Mouse (Mus musculus): Measurements from ENCODE around the gene Kcnip1. TPM values are rescaled to one million over a fixed set of nuclear protein-coding genes. Genes with fewer than 3 reads are reported as not detected.

The Kcnip1 gene
- total RNA-seq, 4 experiments from 2014 or later = not detected

DNA sequence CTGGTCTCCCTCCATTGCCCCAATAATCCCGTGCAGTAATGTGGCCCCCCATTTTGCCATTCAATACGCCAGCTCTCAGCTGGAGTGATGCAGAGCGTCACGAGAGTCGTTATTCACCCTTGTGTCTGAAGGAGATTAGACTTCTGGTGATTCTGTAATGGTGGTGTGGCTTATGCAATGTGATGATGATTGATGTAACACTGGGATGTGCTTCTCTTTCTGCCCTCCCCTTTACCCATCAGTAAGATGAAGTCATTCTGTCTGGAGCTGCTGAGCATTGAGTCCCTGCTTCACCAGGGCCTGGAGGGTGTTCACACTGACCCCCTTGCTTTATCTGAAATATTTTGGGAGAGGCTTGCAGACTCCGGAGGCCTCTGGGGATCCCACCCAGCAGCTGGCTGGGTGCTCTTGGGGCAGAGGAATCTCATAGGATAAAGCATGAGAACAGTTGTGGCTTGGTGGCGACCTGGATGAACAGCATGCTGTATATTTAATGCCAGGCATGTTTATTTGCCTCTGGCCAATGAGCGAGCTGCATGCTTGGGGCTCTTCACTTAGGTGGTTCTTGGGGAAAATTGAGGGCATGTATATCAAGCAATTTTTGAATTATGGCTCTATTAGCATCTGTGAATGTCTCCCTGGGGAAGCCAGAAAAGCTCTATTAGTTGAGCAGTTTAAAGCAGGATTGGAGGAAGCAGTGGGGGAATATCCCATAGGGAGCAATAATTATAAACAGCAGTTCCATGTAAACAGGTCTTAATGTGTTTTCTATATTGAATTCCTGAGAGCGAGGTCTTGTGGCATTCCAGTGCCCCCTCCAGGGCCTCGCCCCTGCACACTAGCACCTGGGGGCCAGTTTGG lies 322.6 kb downstream of the Kcnip1 start:
- no peak for DNase-seq (ENCODE audit: low spot score in 2 of 2)

DNA sequence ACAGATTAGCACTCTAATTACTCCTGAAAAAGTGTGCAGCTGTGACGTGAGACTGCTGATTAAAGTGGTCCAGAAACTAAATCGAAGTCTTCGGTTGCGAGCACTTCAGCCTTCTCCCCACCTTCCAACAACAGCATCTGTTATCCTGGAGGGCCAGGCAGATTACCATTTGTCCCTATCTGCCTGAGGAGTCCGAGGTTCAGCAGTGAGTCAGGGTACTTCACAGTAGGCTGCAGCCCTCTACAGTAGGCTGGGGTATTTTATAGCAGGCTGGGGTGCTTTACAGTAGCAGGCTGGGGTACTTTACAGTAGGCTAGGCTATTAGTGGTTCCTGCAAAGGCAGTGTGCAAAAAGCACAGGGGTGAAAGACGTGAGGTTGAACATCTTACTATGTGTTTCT lies 324.6 kb downstream of the Kcnip1 start:
- no peak for DNase-seq (ENCODE audit: low spot score in 2 of 2)

DNA sequence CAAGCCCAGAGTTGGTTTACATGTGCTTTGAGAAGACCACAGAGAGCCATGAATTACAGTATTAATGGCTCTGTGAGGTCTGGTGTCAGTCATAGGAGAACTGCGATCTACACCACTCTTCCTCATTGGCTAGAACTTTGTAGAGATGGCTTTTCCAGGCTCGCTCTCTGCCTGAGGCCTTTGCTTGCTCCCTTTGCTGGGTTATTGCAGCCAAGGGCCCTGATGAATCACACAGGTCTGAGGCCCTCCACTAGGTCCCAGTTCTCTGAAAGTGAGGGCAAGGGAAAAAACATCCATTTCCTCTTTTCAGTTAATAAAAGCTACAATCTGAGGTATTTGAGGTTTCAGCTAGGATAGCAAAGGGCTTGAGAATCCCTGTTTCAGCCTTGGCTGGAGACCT lies 329.4 kb downstream of the Kcnip1 start:
- no peak for DNase-seq (ENCODE audit: low spot score in 2 of 2)

DNA sequence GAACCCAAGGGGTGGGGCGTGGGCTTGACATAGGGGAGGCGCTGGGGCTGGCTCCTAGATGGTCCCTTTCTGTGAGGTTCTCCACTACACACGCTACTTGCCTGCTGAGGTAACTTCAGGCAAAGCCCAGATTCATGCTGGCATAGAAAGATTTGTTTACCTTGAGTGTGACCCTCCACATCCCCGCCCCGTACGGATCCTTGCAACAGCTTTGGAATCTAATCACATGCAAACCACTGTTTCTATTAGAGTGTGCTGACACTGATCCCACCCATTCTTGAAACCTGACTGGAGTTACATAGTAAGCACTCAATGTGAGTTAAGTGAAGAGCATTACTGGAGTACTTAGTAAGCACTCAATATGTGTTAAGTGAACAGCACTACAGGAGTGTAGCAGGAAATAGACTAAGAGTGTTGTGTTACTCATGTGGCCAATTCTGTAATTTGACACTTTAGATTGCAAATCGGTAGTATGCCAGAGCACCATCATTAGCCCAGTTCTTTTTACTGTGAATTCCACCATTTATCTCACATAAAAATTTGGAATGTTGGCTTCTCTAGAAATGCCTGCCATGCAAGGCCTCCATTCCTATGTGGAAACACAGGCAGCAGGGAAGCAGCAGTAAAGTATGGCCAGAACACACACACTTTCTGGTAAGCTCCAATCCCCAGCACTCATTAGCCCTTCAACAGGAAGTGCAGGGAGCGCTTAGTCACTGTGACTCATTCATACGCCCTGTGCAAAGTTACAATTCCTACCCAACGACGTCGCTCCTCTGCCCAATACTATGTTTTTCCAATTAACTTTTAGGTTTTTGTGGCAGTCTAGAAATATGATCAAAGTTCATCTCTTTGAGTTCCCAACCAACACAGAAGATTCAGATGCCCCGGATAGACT lies 332.7 kb downstream of the Kcnip1 start:
- DNase-seq (ENCODE audit: low spot score in 2 of 2) = no peak

DNA sequence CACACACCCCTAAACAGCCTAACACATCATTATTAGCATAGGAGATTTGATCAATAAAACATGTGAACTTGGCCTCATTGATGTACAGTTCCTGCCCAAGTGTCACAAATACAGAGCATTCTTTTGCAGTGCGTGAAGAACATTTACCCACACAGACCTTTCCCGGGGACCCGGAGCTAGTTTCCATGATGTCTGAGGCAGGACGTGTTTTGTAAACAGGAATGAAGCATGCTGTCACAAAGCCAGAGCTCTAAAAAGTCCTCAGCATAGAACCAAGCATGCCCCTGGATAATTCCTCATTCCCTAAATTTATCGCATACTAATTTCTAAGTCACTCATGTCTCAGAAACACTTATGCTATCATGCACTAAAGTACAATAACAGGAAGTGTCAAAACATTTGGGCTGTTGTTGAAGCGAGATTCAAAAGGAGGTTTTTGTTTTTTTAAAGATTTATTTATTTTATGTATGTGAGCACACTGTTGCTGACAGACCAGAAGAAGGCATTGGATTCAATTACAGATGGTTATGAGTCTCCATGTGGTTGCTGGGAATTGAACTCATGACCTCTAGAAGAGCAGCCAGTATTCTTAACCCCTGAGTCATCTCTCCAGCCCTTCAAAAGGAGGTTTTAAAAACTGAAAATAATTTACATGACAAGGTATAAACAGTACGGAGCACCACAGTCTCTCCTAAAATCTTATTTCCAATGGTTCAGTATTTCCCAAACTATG lies 336.9 kb downstream of the Kcnip1 start:
- DNase-seq (ENCODE audit: low spot score in 2 of 2) = no peak

DNA sequence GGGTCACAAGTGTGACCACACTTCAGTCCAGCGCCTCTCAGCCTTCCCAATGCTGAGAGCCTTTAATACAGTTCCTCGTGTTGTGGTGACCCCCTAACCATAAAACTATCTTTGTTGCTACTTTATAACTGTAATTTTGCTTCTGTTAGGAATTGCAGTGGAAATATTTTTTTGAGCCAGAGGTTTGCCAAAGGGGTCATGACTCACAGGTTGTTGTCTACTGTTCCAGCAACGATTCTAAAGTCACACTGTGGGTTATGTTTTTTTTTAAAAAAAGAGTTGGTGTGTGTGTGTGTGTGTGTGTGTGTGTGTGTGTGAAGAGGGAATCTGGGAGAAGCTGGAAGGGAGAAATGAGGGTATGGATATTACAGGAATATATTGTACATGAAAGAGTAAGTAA lies 337.7 kb downstream of the Kcnip1 start:
- DNase-seq (ENCODE audit: low spot score in 2 of 2) = no peak

DNA sequence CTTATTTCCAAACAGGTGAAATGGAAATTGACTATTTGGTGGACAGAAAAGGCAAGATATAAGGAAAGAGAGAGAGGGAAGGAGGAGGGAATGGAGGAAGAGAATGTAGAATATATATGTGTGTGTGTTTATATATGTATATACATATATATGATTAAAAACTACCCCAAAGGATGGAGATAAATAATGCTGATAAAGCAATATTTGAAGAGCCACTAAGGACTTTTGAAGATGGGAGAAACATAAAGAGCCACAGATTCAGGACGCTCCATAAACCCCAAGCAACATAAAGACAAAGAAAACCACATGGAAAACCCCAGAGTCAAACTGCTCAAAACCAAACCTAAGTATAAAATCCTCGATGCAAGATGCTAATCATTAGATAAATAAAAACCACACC lies 338.5 kb downstream of the Kcnip1 start:
- no peak for DNase-seq (ENCODE audit: low spot score in 2 of 2)

DNA sequence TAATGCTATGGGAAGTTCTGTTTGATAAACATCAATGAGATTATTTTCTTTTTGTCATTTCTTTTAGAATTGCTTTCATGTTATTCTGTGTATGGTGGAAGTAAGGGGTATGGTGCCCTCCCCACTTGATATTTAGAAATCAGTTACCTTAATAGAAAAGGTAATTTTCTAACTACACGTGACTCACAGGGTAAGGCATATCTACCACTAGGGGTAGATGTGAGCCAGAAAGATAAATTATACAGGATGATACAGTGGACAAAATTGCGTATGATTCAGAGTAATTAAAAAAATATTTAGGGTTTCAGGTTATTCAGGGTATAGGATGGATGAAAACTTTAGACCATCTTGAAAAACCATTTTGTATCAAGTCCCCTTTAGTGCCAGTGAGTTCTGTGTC lies 343.6 kb downstream of the Kcnip1 start:
- no peak for DNase-seq (ENCODE audit: low spot score in 2 of 2)

DNA sequence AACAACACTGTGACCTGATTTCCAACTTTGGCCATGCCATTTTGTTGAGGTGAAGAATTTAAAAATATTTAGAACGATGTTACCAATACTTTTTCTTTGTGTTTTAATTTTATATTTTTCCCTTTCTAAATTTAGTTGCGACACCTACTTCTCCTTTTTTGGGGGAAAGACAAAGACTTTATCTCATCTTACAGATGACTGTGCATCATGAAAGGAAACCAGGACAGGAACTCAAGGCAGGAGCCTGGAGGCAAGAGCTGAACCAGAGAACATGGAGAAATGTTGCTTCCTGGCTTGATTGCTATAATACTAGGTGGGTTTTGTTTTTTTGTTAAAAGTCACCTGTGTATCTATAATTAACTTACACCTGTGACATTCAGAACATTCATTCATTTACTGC lies 355.8 kb downstream of the Kcnip1 start:
- DNase-seq (ENCODE audit: low spot score in 2 of 2) = no peak

DNA sequence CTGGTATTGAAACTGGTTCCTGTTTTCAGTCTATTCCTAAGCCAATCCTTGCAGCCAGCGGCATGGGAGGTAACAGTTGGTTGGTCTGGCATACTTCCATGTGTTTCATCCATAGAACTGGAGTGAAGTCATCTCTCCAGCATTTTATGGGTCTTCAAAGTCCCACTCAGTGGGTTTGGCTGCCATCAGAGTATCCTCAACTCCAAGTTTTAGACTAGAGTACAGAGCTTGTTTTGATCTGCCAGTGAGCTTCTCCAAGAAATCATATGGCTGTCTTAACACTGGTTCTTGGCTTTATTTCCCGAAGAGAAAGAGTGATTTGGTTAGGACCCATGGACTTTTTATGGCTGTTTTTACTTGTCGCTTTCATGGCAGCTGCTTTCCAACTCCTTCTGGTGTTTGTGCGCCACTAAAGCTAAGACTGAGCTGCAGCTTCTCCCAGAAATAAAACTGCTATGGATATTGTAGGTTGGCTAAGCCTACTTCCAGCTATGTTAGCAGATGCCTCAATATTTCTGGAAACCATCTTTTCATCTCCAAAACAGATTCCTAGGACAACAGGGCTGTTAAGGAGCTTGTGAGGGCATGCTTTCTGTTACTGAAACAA lies 365.7 kb downstream of the Kcnip1 start:
- DNase-seq (ENCODE audit: low spot score in 2 of 2) = no peak

DNA sequence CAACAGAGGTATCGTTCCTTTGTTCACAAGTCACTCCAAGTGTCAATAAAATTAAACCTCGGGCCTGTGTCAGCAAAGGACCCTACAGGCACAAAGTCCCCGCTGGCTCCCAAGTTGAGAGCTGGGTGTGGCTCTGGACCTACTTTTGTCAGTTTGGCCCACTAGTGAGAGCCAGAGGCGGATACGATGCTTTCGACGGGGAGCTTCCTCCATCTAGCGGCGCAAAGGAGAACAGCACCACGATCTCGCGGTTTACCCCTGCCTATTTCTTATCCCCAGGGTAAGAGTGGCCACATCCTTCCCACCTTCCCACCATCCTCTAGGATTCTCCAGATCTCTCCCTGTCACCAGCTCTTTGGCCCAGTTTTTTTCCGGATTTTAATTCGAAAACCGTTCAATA lies 378.7 kb downstream of the Kcnip1 start:
- peak; percentile 25 for DNase-seq (ENCODE audit: low spot score in 2 of 2)

DNA sequence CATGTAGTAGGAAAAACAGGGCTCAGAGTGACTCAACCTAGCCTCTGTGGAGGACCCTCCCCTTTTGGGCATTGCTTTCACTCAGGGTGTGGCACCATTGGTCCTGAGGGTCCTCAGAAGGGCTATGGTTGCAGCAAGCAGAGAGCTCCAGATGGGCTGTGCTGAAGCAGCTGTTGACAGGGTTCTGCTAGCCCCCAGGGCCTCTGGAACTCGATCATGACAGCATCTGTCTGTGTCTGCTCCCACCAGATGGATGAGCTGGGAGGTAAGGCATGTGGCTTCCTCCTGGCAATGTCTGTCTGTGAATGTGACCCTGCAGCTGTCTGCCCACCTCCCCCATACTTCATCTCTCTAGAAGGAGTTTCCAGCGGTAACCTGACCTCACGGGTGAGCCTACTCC lies 385.2 kb downstream of the Kcnip1 start:
- DNase-seq (ENCODE audit: low spot score in 2 of 2) = no peak

DNA sequence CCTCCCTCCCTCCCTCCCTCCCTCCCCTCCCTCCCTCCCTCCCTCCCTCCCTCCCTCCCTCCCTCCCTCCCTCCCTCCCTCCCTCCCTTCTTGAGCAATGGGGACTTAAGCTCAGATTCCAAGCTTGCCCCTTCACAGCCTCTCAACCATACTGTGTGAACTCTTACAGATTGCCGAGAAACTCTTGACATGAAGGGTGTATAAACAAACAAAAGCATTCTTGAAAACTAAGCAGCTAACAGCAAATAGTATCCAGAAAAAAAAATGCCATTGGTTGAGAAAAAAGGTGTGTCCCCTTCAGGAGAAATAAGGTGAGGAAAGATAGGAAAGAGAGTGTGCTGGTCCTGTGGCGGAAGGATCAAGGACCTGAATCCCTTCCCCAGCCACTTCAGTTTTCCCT lies 389.8 kb downstream of the Kcnip1 start:
- no peak for DNase-seq (ENCODE audit: low spot score in 2 of 2)

DNA sequence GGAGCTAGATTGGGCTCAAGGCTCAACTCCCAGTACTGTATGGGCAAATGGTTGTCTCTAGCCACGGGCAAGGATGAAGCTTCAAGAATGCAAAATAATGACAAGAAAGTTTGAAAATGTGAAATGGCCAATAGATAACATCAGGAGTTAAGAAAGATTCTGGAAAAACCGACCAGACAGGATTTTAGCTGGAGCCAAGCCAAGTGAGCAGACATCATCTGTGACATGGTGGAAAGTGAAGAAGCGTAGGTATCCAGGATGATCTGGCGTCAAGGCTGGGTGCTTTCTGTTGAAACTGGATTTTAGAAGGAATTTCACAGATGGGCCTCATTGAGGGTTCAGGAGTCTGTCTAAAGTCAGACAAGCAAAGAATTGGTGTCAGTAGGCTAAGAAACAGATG lies 394.0 kb downstream of the Kcnip1 start, which contains the start of gene D130052B06Rik:
Gene D130052B06Rik, plus strand, starts transcription at position 317 of the 400 bp plus-strand sequence.
- DNase-seq (ENCODE audit: low spot score in 2 of 2) = no peak

DNA sequence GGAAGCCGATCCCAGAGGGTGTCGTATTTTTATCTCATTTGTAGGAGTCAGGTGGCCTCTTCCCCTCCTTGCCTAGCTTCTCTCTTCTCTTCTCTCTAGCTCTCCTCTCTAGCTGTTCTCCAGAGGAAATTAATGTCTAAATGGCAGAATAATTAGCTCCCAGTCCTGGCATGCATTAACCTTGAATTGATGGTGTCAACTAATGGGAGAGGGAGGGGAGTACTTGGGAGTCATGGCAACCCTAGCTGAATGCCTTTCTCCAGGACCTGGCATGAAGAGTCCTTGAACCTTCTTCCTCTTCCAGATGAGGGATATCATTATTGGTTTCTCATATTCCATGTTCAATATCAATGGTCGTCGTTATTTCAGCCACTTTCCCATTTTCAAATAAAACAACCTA lies 396.3 kb downstream of the Kcnip1 start:
- DNase-seq (ENCODE audit: low spot score in 2 of 2) = no peak

DNA sequence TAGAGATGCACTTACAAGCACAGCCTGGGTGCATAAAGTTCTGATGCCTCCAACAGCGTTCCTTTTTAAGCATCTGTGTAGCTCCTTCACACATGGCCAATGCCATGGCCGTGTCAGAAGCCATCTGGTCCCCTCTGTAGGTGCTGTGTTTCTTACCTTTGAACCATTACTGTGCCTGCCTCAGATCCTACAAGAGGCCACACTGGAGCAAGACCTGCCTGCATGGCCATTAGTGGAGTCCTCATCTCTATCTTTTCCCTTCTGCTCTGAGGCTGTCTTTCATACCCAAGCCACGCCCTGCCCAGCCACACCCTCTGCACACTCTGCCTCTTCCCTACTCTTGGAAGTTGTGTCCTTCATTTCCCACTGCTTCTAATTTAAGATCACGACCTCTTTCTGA lies 400.1 kb downstream of the Kcnip1 start:
- no peak for DNase-seq (ENCODE audit: low spot score in 2 of 2)

DNA sequence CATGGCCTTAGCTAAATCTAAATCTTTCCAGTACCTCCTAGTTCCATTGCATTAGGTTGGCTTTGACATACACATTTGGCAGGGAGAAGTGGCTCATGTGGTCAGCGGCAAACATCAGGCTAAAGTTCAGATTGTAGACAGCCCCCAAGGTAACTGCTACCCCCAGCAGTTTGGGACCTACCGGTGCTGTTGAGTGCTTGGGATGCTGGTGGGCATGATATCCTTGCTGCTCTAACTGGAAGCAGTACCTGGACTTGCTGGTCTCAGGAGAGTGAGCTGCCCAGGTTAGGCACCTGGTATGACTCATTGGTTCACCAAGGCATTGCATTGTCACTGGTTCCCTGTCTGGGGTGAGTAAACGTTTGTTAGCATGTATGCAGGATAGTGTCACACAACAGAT lies 402.2 kb downstream of the Kcnip1 start:
- DNase-seq (ENCODE audit: low spot score in 2 of 2) = no peak

DNA sequence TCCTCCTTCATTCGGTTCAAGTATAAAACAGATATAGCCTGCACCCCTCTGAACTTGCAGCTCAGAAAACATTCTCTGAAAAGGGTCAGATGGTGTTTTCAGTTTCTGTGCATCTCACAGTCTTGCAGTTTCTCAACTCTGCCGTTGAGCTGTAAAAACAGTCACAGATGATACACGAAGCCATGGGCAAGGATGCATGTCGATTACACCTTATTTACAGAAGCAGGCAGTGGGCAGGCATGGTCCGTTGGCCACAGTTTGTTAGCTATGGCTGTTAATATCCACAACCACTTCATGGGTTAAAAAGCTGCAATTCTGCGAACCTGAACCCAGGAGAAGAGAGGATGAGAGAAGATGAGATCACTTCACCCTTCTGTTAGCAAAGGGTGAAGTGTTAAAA lies 406.3 kb downstream of the Kcnip1 start:
- no peak for DNase-seq (ENCODE audit: low spot score in 2 of 2)

DNA sequence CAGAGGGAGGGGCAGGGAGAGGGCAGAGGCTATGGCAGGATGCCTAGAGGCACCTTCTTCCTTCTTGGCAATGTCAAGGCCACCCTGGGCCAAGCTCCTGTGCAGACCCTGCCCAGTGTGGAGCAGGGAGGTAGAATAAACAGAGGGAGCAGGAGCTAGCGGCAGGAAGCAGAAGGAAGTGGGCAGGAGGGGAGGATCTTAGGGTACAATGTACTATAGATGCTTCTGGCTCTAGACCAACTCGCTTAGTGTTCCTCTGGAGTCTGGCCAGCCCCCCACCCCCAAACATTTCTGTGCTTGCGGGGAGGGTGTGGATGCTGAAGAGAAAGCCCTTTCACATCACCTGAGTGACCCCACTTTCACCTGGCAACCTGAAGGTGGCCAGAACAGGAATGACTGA lies 413.3 kb downstream of the Kcnip1 start:
- no peak for DNase-seq (ENCODE audit: low spot score in 2 of 2)
